Mouse (Mus musculus) myocyte (in vitro differentiated cells): ENCODE results near the gene Cast. TPM values are rescaled to one million over a fixed set of nuclear protein-coding genes. Genes with fewer than 3 reads are reported as not detected.
A peak's percentile ranks its signal among the peaks of the same experiment; 100 is the strongest.

Experiments used
- H3K27me3 ChIP-seq: one replicate; pipeline ENCODE4 v1.6.1; 2011; ENCODE audit not compliant: control insufficient read depth, insufficient read depth, insufficient read length
- H3K36me3 ChIP-seq: one replicate; pipeline ENCODE4 v1.6.1; 2011; ENCODE audit not compliant: control insufficient read depth, insufficient read depth
- H3K4me2 ChIP-seq: one replicate; pipeline ENCODE4 v1.6.1; 2011; ENCODE audit warnings: low read depth, control low read depth
- H3K4me3 ChIP-seq: one replicate; pipeline ENCODE4 v1.5.1; 2011; ENCODE audit warnings: mild to moderate bottlenecking, control low read depth, moderate library complexity
- H3K79me2 ChIP-seq: one replicate; pipeline ENCODE4 v1.6.1; 2011; ENCODE audit not compliant: control insufficient read depth, insufficient read depth
- H3ac ChIP-seq: one replicate; pipeline ENCODE4 v1.6.1; 2011; ENCODE audit not compliant: control insufficient read depth, insufficient read length
- CEBPB ChIP-seq: IDR thresholded peaks from 2 replicates; pipeline ENCODE4 v1.6.1; 2011; ENCODE audit warnings: mild to moderate bottlenecking, moderate library complexity; ENCODE audit not compliant: poor library complexity, insufficient read depth, severe bottlenecking
- E2F4 ChIP-seq: IDR thresholded peaks from one replicate; pipeline ENCODE4 v1.6.1; 2011; ENCODE audit warnings: mild to moderate bottlenecking, control low read depth, moderate library complexity; ENCODE audit not compliant: insufficient read depth
- MAX ChIP-seq: IDR thresholded peaks from one replicate; pipeline ENCODE4 v1.6.1; 2011; ENCODE audit warnings: low read depth, mild to moderate bottlenecking, control low read depth
- MYOD1 ChIP-seq, 3 experiments: IDR thresholded peaks; one replicate each; pipeline ENCODE4 v1.6.1; 2011; ENCODE audit warnings: control low read depth in 2 of 3, low read depth in 2 of 3, mild to moderate bottlenecking in 2 of 3, moderate library complexity in 1 of 3; ENCODE audit not compliant: insufficient read length in 2 of 3, control insufficient read depth in 1 of 3
- MYOG ChIP-seq, 3 experiments: IDR thresholded peaks; one replicate each; pipeline ENCODE4 v1.6.1; 2011; ENCODE audit warnings: control low read depth in 2 of 3, low read depth in 2 of 3, mild to moderate bottlenecking in 2 of 3; ENCODE audit not compliant: insufficient read length in 2 of 3, control insufficient read depth in 1 of 3, insufficient read depth in 1 of 3
- POLR2A ChIP-seq: IDR thresholded peaks from one replicate; pipeline ENCODE4 v1.6.1; 2011; ENCODE audit warnings: low read depth, mild to moderate bottlenecking, control low read depth, moderate library complexity; ENCODE audit not compliant: insufficient read length
- POLR2AphosphoS2 ChIP-seq: IDR thresholded peaks from one replicate; pipeline ENCODE4 v1.6.1; 2011; ENCODE audit warnings: low read depth, control low read depth; ENCODE audit not compliant: insufficient read length
- REST ChIP-seq: IDR thresholded peaks from one replicate; pipeline ENCODE4 v1.6.1; 2011; ENCODE audit warnings: mild to moderate bottlenecking, control low read depth, moderate library complexity; ENCODE audit not compliant: insufficient read depth, insufficient read length
- SRF ChIP-seq: IDR thresholded peaks from one replicate; pipeline ENCODE4 v1.6.1; 2011; ENCODE audit warnings: low read depth; ENCODE audit not compliant: control insufficient read depth, insufficient read length
- TCF12 ChIP-seq: IDR thresholded peaks from one replicate; pipeline ENCODE4 v1.6.1; 2011; ENCODE audit warnings: mild to moderate bottlenecking, control low read depth; ENCODE audit not compliant: poor library complexity, insufficient read depth, severe bottlenecking
- TCF3 ChIP-seq: IDR thresholded peaks from one replicate; pipeline ENCODE4 v1.6.1; 2011; ENCODE audit warnings: low read depth, control low read depth; ENCODE audit not compliant: insufficient read length
- USF1 ChIP-seq: IDR thresholded peaks from one replicate; pipeline ENCODE4 v1.6.1; 2011; ENCODE audit warnings: low read depth, mild to moderate bottlenecking, control low read depth, moderate library complexity
- polyA plus RNA-seq: library from polyadenylated mRNA; unstranded; fragments of >200 nt; fragmentation: generic; extraction: Trizol; gene quantifications from one replicate; pipeline ENCODE4 v1.2.1, GENCODE M21; 2012; ENCODE audit warnings: missing spikeins

The Cast gene
- polyA plus RNA-seq, 1 experiment = 32.4 TPM

DNA sequence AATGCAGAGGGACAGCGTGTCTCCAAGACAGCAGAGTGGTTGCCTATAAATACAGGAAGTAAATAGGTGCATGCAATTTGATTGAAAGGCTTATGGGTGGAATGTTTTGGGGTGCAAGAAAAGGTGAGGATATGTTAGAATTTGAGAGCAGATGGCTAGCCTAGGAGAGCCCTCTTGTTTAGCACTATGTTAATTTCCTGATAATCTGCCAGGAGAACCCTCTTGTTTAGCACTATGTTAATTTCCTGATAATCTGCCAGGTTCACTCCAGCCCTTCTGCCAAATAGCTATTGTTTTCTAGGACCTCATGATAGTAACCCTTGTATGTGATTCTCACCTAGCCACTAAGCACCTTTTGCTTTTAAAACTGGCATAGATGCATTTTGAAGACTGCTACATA lies 25.9 kb upstream of the Cast start:
- Histone ChIP-seq H3ac (no peak overlapping the region), H3K4me3 (no peak overlapping the region), H3K79me2 (no peaks in the 10 kb centered on the region), H3K27me3 (no peaks in the 10 kb centered on the region), H3K4me2 (no peak overlapping the region), H3K36me3 (no peaks in the 10 kb centered on the region)
- TF ChIP-seq CEBPB = no peak
- no peak for TF ChIP-seq TCF12
- no peak for TF ChIP-seq USF1
- TF ChIP-seq REST = no peak
- TF ChIP-seq POLR2A = no peak
- no peak for TF ChIP-seq MYOD1 (IDR thresholded peaks at IDR 0.05; ENCODE audit: control insufficient read depth in 1 of 3, insufficient read length in 2 of 3, low read depth in 2 of 3)
- no peak for TF ChIP-seq TCF3
- no peak for TF ChIP-seq POLR2AphosphoS2
- TF ChIP-seq MYOG (IDR thresholded peaks at IDR 0.05; ENCODE audit: control insufficient read depth in 1 of 3, insufficient read depth in 1 of 3, insufficient read length in 2 of 3, low read depth in 2 of 3) = no peak
- TF ChIP-seq SRF = no peak
- no peak for TF ChIP-seq E2F4
- no peak for TF ChIP-seq MAX

DNA sequence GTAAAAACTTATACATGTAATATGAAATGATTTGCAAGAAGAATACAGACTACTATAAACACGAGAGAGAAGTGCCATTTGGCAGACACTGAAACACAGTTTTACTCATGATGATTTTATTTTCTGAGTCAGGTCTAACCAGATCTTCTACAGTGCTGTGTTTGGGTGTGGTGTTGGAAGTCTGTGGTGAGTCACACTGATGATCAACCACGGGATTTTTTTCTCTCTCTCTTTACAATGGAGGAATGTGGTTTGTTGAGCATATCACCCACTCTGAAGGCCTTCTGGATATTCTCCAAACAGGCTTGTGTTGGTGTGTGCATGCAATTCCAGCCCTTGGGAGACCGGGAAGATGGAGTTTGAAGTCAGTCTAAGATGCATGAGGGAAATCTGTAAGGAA lies 13.5 kb upstream of the Cast start:
- TF ChIP-seq TCF3 = no peak
- no peak for TF ChIP-seq MYOD1 (IDR thresholded peaks at IDR 0.05; ENCODE audit: control insufficient read depth in 1 of 3, insufficient read length in 2 of 3, low read depth in 2 of 3)
- TF ChIP-seq REST = no peak
- TF ChIP-seq MYOG (IDR thresholded peaks at IDR 0.05; ENCODE audit: control insufficient read depth in 1 of 3, insufficient read depth in 1 of 3, insufficient read length in 2 of 3, low read depth in 2 of 3) = no peak
- no peak for TF ChIP-seq SRF
- TF ChIP-seq E2F4 = no peak
- no peak for TF ChIP-seq CEBPB
- no peak for TF ChIP-seq USF1
- Histone ChIP-seq H3ac (no peak overlapping the region), H3K4me2 (peak overlapping the region; percentile 55), H3K27me3 (no peaks in the 10 kb centered on the region), H3K4me3 (no peak overlapping the region), H3K36me3 (no peaks in the 10 kb centered on the region), H3K79me2 (no peaks in the 10 kb centered on the region)

DNA sequence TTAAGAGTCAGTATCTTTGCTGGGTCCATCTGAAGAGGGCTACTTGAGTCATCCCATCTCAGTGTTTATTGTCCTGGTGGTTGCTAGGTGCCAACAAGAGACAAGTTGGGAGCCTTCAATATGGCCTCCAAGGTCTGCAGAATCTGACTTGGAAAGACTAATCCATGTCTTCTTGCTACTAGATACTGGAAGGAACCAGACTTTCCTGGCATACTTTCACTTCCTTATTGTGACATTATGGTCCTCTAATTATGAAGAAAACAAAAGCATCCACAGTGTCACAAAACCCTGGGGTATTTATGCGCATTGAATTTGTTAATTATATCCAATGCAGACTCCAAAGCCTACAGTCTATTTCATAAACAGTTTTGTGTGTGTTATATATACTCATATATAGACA lies 7.1 kb upstream of the Cast start:
- Histone ChIP-seq H3K36me3 (no peaks in the 10 kb centered on the region), H3K27me3 (no peaks in the 10 kb centered on the region), H3K4me2 (no peak overlapping the region), H3K79me2 (no peaks in the 10 kb centered on the region), H3K4me3 (no peak overlapping the region), H3ac (no peak overlapping the region)
- TF ChIP-seq SRF (no peak), CEBPB (no peak), POLR2A (no peak), MAX (no peak), MYOD1 (IDR thresholded peaks at IDR 0.05; ENCODE audit: control insufficient read depth in 1 of 3, insufficient read length in 2 of 3, low read depth in 2 of 3) (no peak)

DNA sequence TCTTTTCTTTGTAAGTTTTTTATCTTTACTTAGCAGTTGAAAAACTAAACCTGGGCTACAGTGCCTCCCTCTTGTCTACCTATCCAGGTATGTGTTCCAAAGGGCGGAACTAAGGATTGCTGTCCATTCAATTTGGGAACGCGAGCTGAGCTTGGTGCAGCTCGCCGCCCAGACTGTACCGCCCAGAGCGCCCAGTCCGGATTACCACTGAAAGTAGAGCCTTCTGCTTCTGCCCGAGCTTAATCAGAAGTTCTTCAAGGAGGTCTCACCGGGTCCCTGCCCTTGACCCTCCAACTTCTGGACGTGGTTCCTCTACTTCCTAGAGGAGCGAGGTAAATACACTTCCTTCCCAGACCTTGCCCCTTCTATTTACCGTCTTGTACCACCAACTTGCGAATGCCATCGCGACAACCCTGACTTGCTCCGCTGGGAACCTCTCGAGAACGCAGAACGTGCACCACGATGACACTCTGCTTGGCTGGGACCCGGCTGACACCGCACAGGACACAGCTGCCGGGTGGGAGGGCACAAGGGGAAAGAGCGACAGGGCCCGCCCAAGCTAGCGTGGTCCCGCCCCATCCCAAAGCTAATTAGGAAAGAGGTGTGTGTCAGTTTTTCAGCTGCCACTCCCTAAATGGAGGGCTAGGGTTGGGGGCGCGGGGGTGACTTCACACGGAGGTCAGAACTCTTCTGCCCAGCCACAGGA lies 1.0 kb downstream of the Cast start:
- Histone ChIP-seq H3K36me3 (no peaks in the 10 kb centered on the region), H3ac (peak overlapping the region; percentile 64), H3K27me3 (no peaks in the 10 kb centered on the region), H3K4me2 (peak overlapping the region; percentile 89), H3K4me3 (peak overlapping the region; percentile 96), H3K79me2 (peaks cover 40% of the 10 kb centered on the region)
- TF ChIP-seq TCF12 (no peak), POLR2AphosphoS2 (peak; percentile 87), POLR2A (peak; percentile 93), E2F4 (no peak), MYOD1 (IDR thresholded peaks at IDR 0.05; ENCODE audit: control insufficient read depth in 1 of 3, insufficient read length in 2 of 3, low read depth in 2 of 3) (peak in 2 of 3 experiments; percentile 72 to 91), SRF (no peak), TCF3 (no peak), CEBPB (no peak), REST (no peak), MAX (no peak), USF1 (no peak), MYOG (IDR thresholded peaks at IDR 0.05; ENCODE audit: control insufficient read depth in 1 of 3, insufficient read depth in 1 of 3, insufficient read length in 2 of 3, low read depth in 2 of 3) (peak; percentile 46 to 89 (median 76))

DNA sequence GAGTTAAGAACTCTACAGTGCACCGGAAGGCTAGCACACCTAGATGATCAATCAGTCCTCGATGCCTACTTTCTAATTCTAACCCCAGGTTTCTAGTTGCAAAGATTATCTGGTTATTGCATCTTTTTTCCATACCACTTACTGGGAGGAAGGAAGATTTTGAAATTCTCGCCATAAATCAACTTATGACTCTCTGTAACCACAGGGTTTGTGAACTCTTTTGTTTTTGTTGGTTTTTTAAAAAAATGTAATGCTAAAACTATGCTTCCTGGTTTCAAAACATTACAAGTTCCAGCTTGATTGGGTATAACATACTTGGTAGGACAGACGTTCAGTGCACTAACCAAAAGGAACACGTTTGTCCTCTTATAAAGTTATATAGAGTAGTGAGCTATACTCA lies 1.7 kb downstream of the Cast start:
- Histone ChIP-seq H3K4me3 (peak overlapping the region; percentile 96), H3K79me2 (peaks cover 45% of the 10 kb centered on the region), H3K36me3 (no peaks in the 10 kb centered on the region), H3K27me3 (no peaks in the 10 kb centered on the region), H3K4me2 (peak overlapping the region; percentile 89), H3ac (no peak overlapping the region)
- TF ChIP-seq SRF = no peak
- TF ChIP-seq CEBPB = peak; percentile 78
